Comparison of ENCODE assay signal across 8 mouse cellular contexts in the genomic region with DNA sequence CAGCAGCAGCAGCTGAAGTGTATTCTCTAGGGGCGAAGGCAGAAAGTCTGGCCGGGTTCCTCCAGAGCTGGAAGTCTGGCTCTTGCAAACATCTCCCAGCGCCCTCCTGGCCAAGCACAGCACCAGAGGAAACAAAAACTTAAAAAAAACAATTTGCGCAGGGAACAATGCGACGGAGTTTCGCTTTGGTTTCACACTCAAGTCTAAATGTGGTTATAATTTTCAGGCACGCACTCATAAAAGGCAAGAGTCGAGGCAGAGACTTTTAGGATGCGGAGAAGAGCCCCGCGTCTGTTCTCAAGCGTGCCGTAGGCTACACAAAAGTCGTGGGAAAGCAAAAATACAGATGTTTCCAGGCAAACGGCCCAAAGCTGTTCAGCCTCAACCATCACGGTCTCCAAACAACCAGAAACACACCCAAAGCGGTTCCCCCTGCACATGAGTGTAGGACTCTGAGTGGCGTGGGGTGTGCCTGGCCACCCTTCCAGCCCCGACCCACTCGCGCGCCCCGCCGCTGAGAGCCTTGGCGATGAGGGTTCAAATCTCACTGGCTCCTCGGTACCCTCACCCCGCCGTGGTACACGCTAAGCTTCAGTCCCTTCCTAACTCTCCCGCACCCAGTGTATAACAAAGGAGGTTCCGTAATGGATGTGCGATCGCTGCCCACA. TPM values are rescaled to one million over a fixed set of nuclear protein-coding genes. Genes with fewer than 3 reads are reported as not detected.
A peak's percentile ranks its signal among the peaks of the same experiment; 100 is the strongest.
DNase-seq lines count a peak whose midpoint lies in the region; ATAC-seq and TF ChIP-seq lines count a peak whose summit lies in the region.

No protein-coding gene starts in this region.

- TF ChIP-seq POLR2A in spleen, adult 2 months (IDR thresholded peaks at IDR 0.05; ENCODE audit: low read depth, low read length), result no peak

- H3K4me1 ChIP-seq in spleen, adult 2 months (ENCODE audit: control insufficient read depth, insufficient read depth, insufficient read length), result no peaks in the 10 kb centered on the region
- H3K4me1 ChIP-seq in forebrain, embryonic 12.5 days, result peaks cover 37% of the 10 kb centered on the region
- peaks cover 60% of the 10 kb centered on the region for H3K4me1 ChIP-seq in heart, postnatal 0 days (ENCODE audit: control insufficient read depth, insufficient read depth)
- peaks cover 16% of the 10 kb centered on the region for H3K4me1 ChIP-seq in stomach, embryonic 14.5 days (ENCODE audit: control insufficient read depth, insufficient read depth, low read length)

- peak overlapping the region; percentile 97 for H3K4me2 ChIP-seq in forebrain, embryonic 12.5 days
- peak overlapping the region; percentile 75 for H3K4me2 ChIP-seq in heart, postnatal 0 days (ENCODE audit: low read depth, low read length)
- peak overlapping the region; percentile 82 for H3K4me2 ChIP-seq in stomach, embryonic 14.5 days (replicated peaks; ENCODE audit: low read depth, low read length)

- H3K27me3 ChIP-seq in spleen, adult 2 months (ENCODE audit: control insufficient read depth, insufficient read depth, low read length), result peaks cover 3% of the 10 kb centered on the region
- H3K27me3 ChIP-seq in forebrain, embryonic 12.5 days, result peaks cover 69% of the 10 kb centered on the region
- no peaks in the 10 kb centered on the region for H3K27me3 ChIP-seq in heart, postnatal 0 days (ENCODE audit: control insufficient read depth, insufficient read depth, low read length)
- no peaks in the 10 kb centered on the region for H3K27me3 ChIP-seq in stomach, embryonic 14.5 days (ENCODE audit: control insufficient read depth, insufficient read depth, low read length)

- TF ChIP-seq CTCF in spleen, adult 2 months (IDR thresholded peaks at IDR 0.05; ENCODE audit: extremely low read depth, insufficient read depth, insufficient read length, insufficient replicate concordance), result no peak
- TF ChIP-seq CTCF in heart, postnatal 0 days (IDR thresholded peaks at IDR 0.05; ENCODE audit: low read depth), result no peak

- WGBS in spleen, adult 2 months, result 9% methylated on average over 34 of the region's 34 CpGs
- WGBS in forebrain, embryonic 12.5 days, result 2% methylated on average over 34 of the region's 34 CpGs
- WGBS in heart, postnatal 0 days, result 2% methylated on average over 34 of the region's 34 CpGs
- WGBS in stomach, embryonic 14.5 days, result 2% methylated on average over 34 of the region's 34 CpGs

- ATAC-seq in forebrain, embryonic 12.5 days (ENCODE audit: low FRiP score), result no peak
- ATAC-seq in heart, postnatal 0 days (ENCODE audit: insufficient read depth, low read depth), result no peak; the same call in 1 of the 2 replicates
- no peak for ATAC-seq in stomach, embryonic 14.5 days (ENCODE audit: insufficient number of reproducible peaks, insufficient read depth, low FRiP score, low read depth)

- peak overlapping the region; percentile 71 for H3K27ac ChIP-seq in spleen, adult 2 months (ENCODE audit: insufficient read depth, low read length)
- peak overlapping the region; percentile 56; the same call in 1 of the 2 replicates for H3K27ac ChIP-seq in forebrain, embryonic 12.5 days
- peak overlapping the region; percentile 92 for H3K27ac ChIP-seq in heart, postnatal 0 days (ENCODE audit: low read depth)
- H3K27ac ChIP-seq in stomach, embryonic 14.5 days (ENCODE audit: low read length), result peak overlapping the region; percentile 83

- no peaks in the 10 kb centered on the region for H3K36me3 ChIP-seq in spleen, adult 2 months (ENCODE audit: control insufficient read depth, insufficient read depth, low read length)
- H3K36me3 ChIP-seq in forebrain, embryonic 12.5 days (replicated peaks), result no peaks in the 10 kb centered on the region
- peaks cover 26% of the 10 kb centered on the region for H3K36me3 ChIP-seq in heart, postnatal 0 days (replicated peaks; ENCODE audit: control insufficient read depth, insufficient read depth, low read length)
- no peaks in the 10 kb centered on the region; the same call in 1 of the 2 replicates for H3K36me3 ChIP-seq in stomach, embryonic 14.5 days (ENCODE audit: control insufficient read depth, insufficient read depth, low read length)

- no peak for TF ChIP-seq EP300 in heart, postnatal 0 days (IDR thresholded peaks at IDR 0.05; ENCODE audit: low read depth)

- no peak for DNase-seq in spleen, adult 2 months (ENCODE audit: low read depth in 1 of 2, low spot score in 2 of 2)
- DNase-seq in spleen, postnatal 14 days (ENCODE audit: low spot score in 2 of 2), result no peak
- DNase-seq in heart, postnatal 0 days (ENCODE audit: low spot score), result peak; percentile 62
- DNase-seq in kidney, postnatal 14 days, result peak; percentile 75
- DNase-seq in lung, postnatal 4 days, result peak; percentile 59 to 77
- no peak for DNase-seq in thymus, adult 18-20 months

- peak overlapping the region; percentile 75 for H3K9ac ChIP-seq in forebrain, embryonic 12.5 days
- peak overlapping the region; percentile 91 for H3K9ac ChIP-seq in heart, postnatal 0 days (replicated peaks; ENCODE audit: low read depth, low read length)
- H3K9ac ChIP-seq in stomach, embryonic 14.5 days (replicated peaks; ENCODE audit: low read depth, low read length), result peak overlapping the region; percentile 92

- H3K4me3 ChIP-seq in spleen, adult 2 months (ENCODE audit: extremely low read depth, insufficient read depth, insufficient read length), result peak overlapping the region; percentile 41
- peak overlapping the region; percentile 69 for H3K4me3 ChIP-seq in forebrain, embryonic 12.5 days (replicated peaks)
- H3K4me3 ChIP-seq in heart, postnatal 0 days (ENCODE audit: low read depth, low read length), result peak overlapping the region; percentile 83
- peak overlapping the region; percentile 71 for H3K4me3 ChIP-seq in stomach, embryonic 14.5 days (ENCODE audit: low read depth, low read length)

- H3K9me3 ChIP-seq in forebrain, embryonic 12.5 days, result no peaks in the 10 kb centered on the region
- no peaks in the 10 kb centered on the region for H3K9me3 ChIP-seq in heart, postnatal 0 days (replicated peaks; ENCODE audit: control insufficient read depth, low read length)
- H3K9me3 ChIP-seq in stomach, embryonic 14.5 days (ENCODE audit: control insufficient read depth, low read depth, low read length), result no peaks in the 10 kb centered on the region

RNA-seq across cellular contexts. Expression of a gene that starts 0.8 kb away (rescaled TPM):
- polyA plus RNA-seq in spleen, adult 2 months (2012; rRNA removed), result 36.0 and 40.8 TPM in 2 replicates
- polyA plus RNA-seq in forebrain, embryonic 12.5 days (2016; fragmentation: Nextera tagmentation; extraction: Ambion mirVana), result 50.0 and 51.3 TPM in 2 replicates
- total RNA-seq in heart, postnatal 0 days (2014; rRNA removed; ENCODE audit: low replicate concordance), result 315 and 329 TPM in 2 replicates
- 87.7 and 98.5 TPM in 2 replicates for polyA plus RNA-seq in heart, postnatal 0 days (2015; fragmentation: Nextera tagmentation; extraction: Ambion mirVana)
- polyA plus RNA-seq in stomach, embryonic 14.5 days (2014; fragmentation: Nextera tagmentation; extraction: Ambion mirVana), result 57.1 and 63.8 TPM in 2 replicates

RNA-seq across cellular contexts. Expression of a gene that starts 0.8 kb away (rescaled TPM):
- 111 and 123 TPM in 2 replicates for polyA plus RNA-seq in spleen, adult 2 months (2012; rRNA removed)
- polyA plus RNA-seq in forebrain, embryonic 12.5 days (2016; fragmentation: Nextera tagmentation; extraction: Ambion mirVana), result 100 and 102 TPM in 2 replicates
- total RNA-seq in heart, postnatal 0 days (2014; rRNA removed; ENCODE audit: low replicate concordance), result 921 and 1,061 TPM in 2 replicates
- 163 and 191 TPM in 2 replicates for polyA plus RNA-seq in heart, postnatal 0 days (2015; fragmentation: Nextera tagmentation; extraction: Ambion mirVana)
- 216 and 233 TPM in 2 replicates for polyA plus RNA-seq in stomach, embryonic 14.5 days (2014; fragmentation: Nextera tagmentation; extraction: Ambion mirVana)

Comparison
In these comparisons a context has a peak if more than half of its experiments do, and no peak if none do; other contexts are left out.
1. DNase-seq: peak in heart, postnatal 0 days (single experiment), kidney, postnatal 14 days (single experiment) and lung, postnatal 4 days (2 of 2); none in spleen, adult 2 months (0 of 2), spleen, postnatal 14 days (0 of 2) and thymus, adult 18-20 months (0 of 2).
2. Peak in every context shown above with its lines, with median percentiles within 50 percentile points of each other: H3K27ac ChIP-seq, H3K4me3 ChIP-seq, H3K4me2 ChIP-seq and H3K9ac ChIP-seq.